Mouse (Mus musculus) bone marrow, adult 2 months (tissue): ENCODE measurements around the gene Nfia.

Source experiments
- CTCF ChIP-seq: fragments of 200-500 bp; IDR thresholded peaks from 2 replicates; pipeline ENCODE4 v1.5.1; 2011; ENCODE audit warnings: low read length, control low read depth; ENCODE audit not compliant: control insufficient read depth, insufficient read depth
- POLR2A ChIP-seq: fragments of 200-500 bp; IDR thresholded peaks from 2 replicates; pipeline ENCODE4 v1.6.1; 2011; ENCODE audit warnings: low read depth, mild to moderate bottlenecking, control low read depth, low read length, borderline replicate concordance; ENCODE audit not compliant: control insufficient read depth

DNA sequence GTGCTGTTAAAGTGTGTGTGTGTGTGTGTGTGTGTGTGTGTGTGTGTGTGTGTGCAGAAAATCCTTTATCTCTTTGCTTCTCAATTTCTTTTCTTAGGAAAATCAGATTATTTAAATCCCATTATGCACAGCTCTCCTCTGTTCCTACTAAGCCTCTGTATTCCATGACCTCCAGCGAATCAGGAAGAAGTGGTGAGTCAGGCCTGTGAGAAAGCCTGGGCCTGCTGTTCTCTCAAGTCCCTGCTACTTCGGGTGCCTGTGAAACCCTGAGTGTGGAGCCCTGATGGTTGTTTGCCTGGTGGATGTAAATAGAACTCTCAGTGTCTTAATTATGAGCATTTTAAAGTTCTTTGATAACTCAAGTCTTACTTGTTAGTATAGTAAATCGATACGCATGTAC lies 53.3 kb downstream of the Nfia start:
- TF ChIP-seq CTCF (no peak), POLR2A (no peak)
